Mouse (Mus musculus) skeletal muscle tissue, adult 2 months (tissue): ENCODE results near the gene Hibadh.
"Not testable (repeated sequence)": the region's sequence is repeated elsewhere in the genome, so short reads cannot be mapped to it uniquely, and the experiment has no call there.

Experiments
- DNase-seq: peaks from one replicate; pipeline ENCODE4 v3.0.0-alpha.2; 2012; ENCODE audit warnings: low read depth, low spot score

Hibadh gene

GRCm38 (mm10) chr6:52640224-52640712 lies at the start of gene Hibadh:
Gene Hibadh (minus strand): TSS chr6:52640389.
- peak; percentile 99 for DNase-seq

GRCm38 (mm10) chr6:52686901-52687500 lies 46.8 kb upstream of the Hibadh start:
- no peak for DNase-seq

GRCm38 (mm10) chr6:52682607-52683006 lies 42.4 kb upstream of the Hibadh start:
- no peak for DNase-seq

GRCm38 (mm10) chr6:52681847-52682485 lies 41.8 kb upstream of the Hibadh start:
- no peak for DNase-seq

GRCm38 (mm10) chr6:52680458-52681032 lies 40.4 kb upstream of the Hibadh start:
- no peak for DNase-seq

- DNase-seq: no peak
Measured at GRCm38 (mm10) chr6:52679565-52679964, 39.4 kb upstream of the Hibadh start.

- DNase-seq: not testable (repeated sequence)
Measured at GRCm38 (mm10) chr6:52677534-52677933, 37.3 kb upstream of the Hibadh start.

- DNase-seq: peak; percentile 62
Measured at GRCm38 (mm10) chr6:52675222-52675921, 35.2 kb upstream of the Hibadh start.

- DNase-seq: no peak
Measured at GRCm38 (mm10) chr6:52674541-52674940, 34.4 kb upstream of the Hibadh start.

GRCm38 (mm10) chr6:52673706-52674105 lies 33.5 kb upstream of the Hibadh start:
- no peak for DNase-seq

GRCm38 (mm10) chr6:52672539-52672938 lies 32.4 kb upstream of the Hibadh start:
- DNase-seq: no peak

- no peak for DNase-seq
Measured at GRCm38 (mm10) chr6:52671791-52672190, 31.6 kb upstream of the Hibadh start.

- not testable (repeated sequence) for DNase-seq
Measured at GRCm38 (mm10) chr6:52669878-52670277, 29.7 kb upstream of the Hibadh start.

- no peak for DNase-seq
Measured at GRCm38 (mm10) chr6:52667641-52668040, 27.5 kb upstream of the Hibadh start.

GRCm38 (mm10) chr6:52663021-52663420 lies 22.8 kb upstream of the Hibadh start:
- DNase-seq: no peak

- no peak for DNase-seq
Measured at GRCm38 (mm10) chr6:52655266-52655665, 15.1 kb upstream of the Hibadh start.

GRCm38 (mm10) chr6:52648806-52649205 lies 8.6 kb upstream of the Hibadh start:
- no peak for DNase-seq

GRCm38 (mm10) chr6:52648031-52648430 lies 7.8 kb upstream of the Hibadh start:
- no peak for DNase-seq

- no peak for DNase-seq
Measured at GRCm38 (mm10) chr6:52645926-52646325, 5.7 kb upstream of the Hibadh start.

GRCm38 (mm10) chr6:52642152-52642551 lies 2.0 kb upstream of the Hibadh start:
- DNase-seq: no peak

- no peak for DNase-seq
Measured at GRCm38 (mm10) chr6:52641076-52641475, 887 bp upstream of the Hibadh start.

- DNase-seq: no peak
Measured at GRCm38 (mm10) chr6:52639546-52640223, 504 bp downstream of the Hibadh start.
